Mouse (Mus musculus): ENCODE measurements at regions not wholly inside any gene's neighbourhood (a gene's known extent, or its start where the extent isn't known, plus 50 kb on each side); places are given as distances from the start of the nearest gene placed in this dataset.

GRCm38 (mm10) chr15:62150296-62150695, 1227.5 kb upstream of the A1bg start:
- TF ChIP-seq CTCF (IDR thresholded peaks at IDR 0.05) (no peak), POLR2A (IDR thresholded peaks at IDR 0.05; ENCODE audit: insufficient read depth, low read depth, low read length) (no peak), EP300 (IDR thresholded peaks at IDR 0.05; ENCODE audit: insufficient read depth, low read depth, low read length) (no peak)

Measured in heart, adult 2 months (tissue).